Mouse (Mus musculus): ENCODE data around the gene A430033K04Rik. TPM values are rescaled to one million over a fixed set of nuclear protein-coding genes. Genes with fewer than 3 reads are reported as not detected.

The A430033K04Rik gene
- total and polyA plus RNA-seq, 3 experiments, result 0.62 to 10.3 (median 9.6) TPM

GRCm38 (mm10) chr5:138689254-138689653 lies 66.6 kb downstream of the A430033K04Rik start:
- no peak for DNase-seq (ENCODE audit: low spot score)

GRCm38 (mm10) chr5:138692936-138693570 lies 70.4 kb downstream of the A430033K04Rik start:
- Histone ChIP-seq H3K4me3 (ENCODE audit: low read depth, low read length) (no peak overlapping the region), H3K4me1 (ENCODE audit: insufficient read depth, low read depth, low read length) (peaks cover 30% of the 10 kb centered on the region), H3K27me3 (ENCODE audit: insufficient read depth, low read length) (peaks cover 10% of the 10 kb centered on the region), H3K36me3 (replicated peaks) (no peaks in the 10 kb centered on the region), H3K9me3 (replicated peaks) (peaks cover 5% of the 10 kb centered on the region)
- ATAC-seq (ENCODE audit: extremely low read depth, insufficient number of reproducible peaks, low FRiP score, poor library complexity, severe bottlenecking), result no peak
- DNase-seq (ENCODE audit: low spot score), result no peak
- no peak for TF ChIP-seq POLR2AphosphoS5 (IDR thresholded peaks at IDR 0.05; ENCODE audit: insufficient replicate concordance, low read depth, low read length)
- no peak for TF ChIP-seq CTCF (IDR thresholded peaks at IDR 0.05; ENCODE audit: low read depth, low read length)

More at GRCm38 (mm10) chr5:138689254-138689653, 66.6 kb downstream of the A430033K04Rik start:
- H3K27me3 ChIP-seq (ENCODE audit: insufficient read depth, low read length), result peaks cover 13% of the 10 kb centered on the region
- peaks cover 5% of the 10 kb centered on the region for H3K9me3 ChIP-seq (replicated peaks)
- H3K4me1 ChIP-seq (ENCODE audit: insufficient read depth, low read depth, low read length), result peaks cover 19% of the 10 kb centered on the region
- H3K36me3 ChIP-seq (replicated peaks), result no peaks in the 10 kb centered on the region
- no peak for ATAC-seq (ENCODE audit: extremely low read depth, insufficient number of reproducible peaks, low FRiP score, poor library complexity, severe bottlenecking)
- no peak for TF ChIP-seq GATA1 (IDR thresholded peaks at IDR 0.05; ENCODE audit: borderline replicate concordance, low read length)
- no peak for TF ChIP-seq POLR2AphosphoS5 (IDR thresholded peaks at IDR 0.05; ENCODE audit: insufficient replicate concordance, low read depth, low read length)
- no peak for TF ChIP-seq GATA2 (IDR thresholded peaks at IDR 0.05; ENCODE audit: borderline replicate concordance, low read depth, low read length)
- no peak for TF ChIP-seq TAL1 (conservative IDR thresholded peaks at IDR 0.05; ENCODE audit: low read depth, low read length)
- no peak for TF ChIP-seq CTCF (IDR thresholded peaks at IDR 0.05; ENCODE audit: low read depth, low read length)
- H3K4me3 ChIP-seq (ENCODE audit: low read depth, low read length), result no peak overlapping the region

GRCm38 (mm10) chr5:138694036-138694435 lies 71.4 kb downstream of the A430033K04Rik start:
- Histone ChIP-seq H3K4me3 (ENCODE audit: low read depth, low read length) (peak overlapping the region; percentile 28; the same call in 1 of the 2 replicates), H3K27me3 (ENCODE audit: insufficient read depth, low read length) (peaks cover 6% of the 10 kb centered on the region), H3K9me3 (replicated peaks) (peaks cover 5% of the 10 kb centered on the region), H3K36me3 (replicated peaks) (no peaks in the 10 kb centered on the region), H3K4me1 (ENCODE audit: insufficient read depth, low read depth, low read length) (peaks cover 29% of the 10 kb centered on the region)
- ATAC-seq (ENCODE audit: extremely low read depth, insufficient number of reproducible peaks, low FRiP score, poor library complexity, severe bottlenecking), result no peak
- DNase-seq (ENCODE audit: low spot score), result no peak
- no peak for TF ChIP-seq TAL1 (conservative IDR thresholded peaks at IDR 0.05; ENCODE audit: low read depth, low read length)
- TF ChIP-seq CTCF (IDR thresholded peaks at IDR 0.05; ENCODE audit: low read depth, low read length), result no peak
- TF ChIP-seq POLR2AphosphoS5 (IDR thresholded peaks at IDR 0.05; ENCODE audit: insufficient replicate concordance, low read depth, low read length), result no peak
- no peak for TF ChIP-seq GATA1 (IDR thresholded peaks at IDR 0.05; ENCODE audit: borderline replicate concordance, low read length)
- TF ChIP-seq GATA2 (IDR thresholded peaks at IDR 0.05; ENCODE audit: borderline replicate concordance, low read depth, low read length), result no peak

GRCm38 (mm10) chr5:138694496-138695167 lies 72.0 kb downstream of the A430033K04Rik start:
- Histone ChIP-seq H3K27me3 (ENCODE audit: insufficient read depth, low read length) (peaks cover 4% of the 10 kb centered on the region), H3K9me3 (replicated peaks) (peaks cover 5% of the 10 kb centered on the region), H3K4me1 (ENCODE audit: insufficient read depth, low read depth, low read length) (peaks cover 29% of the 10 kb centered on the region), H3K4me3 (ENCODE audit: low read depth, low read length) (peak overlapping the region; percentile 28; the same call in 1 of the 2 replicates), H3K36me3 (replicated peaks) (no peaks in the 10 kb centered on the region)
- ATAC-seq (ENCODE audit: extremely low read depth, insufficient number of reproducible peaks, low FRiP score, poor library complexity, severe bottlenecking) (peak; percentile 90), DNase-seq (ENCODE audit: low spot score) (peak; percentile 77)
- TF ChIP-seq CTCF (IDR thresholded peaks at IDR 0.05; ENCODE audit: low read depth, low read length) (no peak), GATA1 (IDR thresholded peaks at IDR 0.05; ENCODE audit: borderline replicate concordance, low read length) (no peak), GATA2 (IDR thresholded peaks at IDR 0.05; ENCODE audit: borderline replicate concordance, low read depth, low read length) (no peak), TAL1 (conservative IDR thresholded peaks at IDR 0.05; ENCODE audit: low read depth, low read length) (no peak), POLR2AphosphoS5 (IDR thresholded peaks at IDR 0.05; ENCODE audit: insufficient replicate concordance, low read depth, low read length) (no peak)

GRCm38 (mm10) chr5:138697466-138697865 lies 74.8 kb downstream of the A430033K04Rik start:
- DNase-seq (ENCODE audit: low spot score), result no peak
- peaks cover 5% of the 10 kb centered on the region for H3K9me3 ChIP-seq (replicated peaks)
- no peak overlapping the region for H3K4me3 ChIP-seq (ENCODE audit: low read depth, low read length)
- peaks cover 29% of the 10 kb centered on the region for H3K4me1 ChIP-seq (ENCODE audit: insufficient read depth, low read depth, low read length)
- no peak for TF ChIP-seq CTCF (IDR thresholded peaks at IDR 0.05; ENCODE audit: low read depth, low read length)
- no peak for TF ChIP-seq TAL1 (conservative IDR thresholded peaks at IDR 0.05; ENCODE audit: low read depth, low read length)
- TF ChIP-seq GATA1 (IDR thresholded peaks at IDR 0.05; ENCODE audit: borderline replicate concordance, low read length), result no peak
- no peak for ATAC-seq (ENCODE audit: extremely low read depth, insufficient number of reproducible peaks, low FRiP score, poor library complexity, severe bottlenecking)
- H3K36me3 ChIP-seq (replicated peaks), result no peaks in the 10 kb centered on the region
- peaks cover 3% of the 10 kb centered on the region; the same call in 1 of the 2 replicates for H3K27me3 ChIP-seq (ENCODE audit: insufficient read depth, low read length)

Other genes starting within 250 kb of the A430033K04Rik start
- gene Zfp157, start 181.4 kb upstream of the A430033K04Rik start, total RNA-seq (2014; fragmentation: Nextera tagmentation), result 35.8 and 37.6 TPM in 2 replicates
- gene Zfp157, start 181.4 kb upstream of the A430033K04Rik start, total RNA-seq (2017), result 11.8 and 14.9 TPM in 2 replicates
- 1.1 and 2.5 TPM in 2 replicates for gene Zfp157, start 181.4 kb upstream of the A430033K04Rik start, polyA plus RNA-seq (2012)
- gene 1700123K08Rik, start 58.1 kb upstream of the A430033K04Rik start, total RNA-seq (2014; fragmentation: Nextera tagmentation), result not detected in 2 replicates
- gene 1700123K08Rik, start 58.1 kb upstream of the A430033K04Rik start, total RNA-seq (2017), result not detected in 2 replicates
- gene 1700123K08Rik, start 58.1 kb upstream of the A430033K04Rik start, polyA plus RNA-seq (2012), result not detected in 2 replicates
- 66.5 and 72.1 TPM in 2 replicates for gene Zfp68, start 3.1 kb upstream of the A430033K04Rik start, total RNA-seq (2014; fragmentation: Nextera tagmentation)
- gene Zfp68, start 3.1 kb upstream of the A430033K04Rik start, total RNA-seq (2017), result 42.5 and 49.7 TPM in 2 replicates
- gene Zfp68, start 3.1 kb upstream of the A430033K04Rik start, polyA plus RNA-seq (2012), result 0.89 and 1.7 TPM in 2 replicates
- gene Fam20c, start 131.7 kb downstream of the A430033K04Rik start, total RNA-seq (2014; fragmentation: Nextera tagmentation), result not detected in 2 replicates
- gene Fam20c, start 131.7 kb downstream of the A430033K04Rik start, total RNA-seq (2017), result 0.11 TPM in 1 of 2 replicates, not detected in the other
- not detected in 2 replicates for gene Fam20c, start 131.7 kb downstream of the A430033K04Rik start, polyA plus RNA-seq (2012)
- gene Gm5294, start 197.2 kb downstream of the A430033K04Rik start, total RNA-seq (2014; fragmentation: Nextera tagmentation), result not detected in 2 replicates
- not detected in 2 replicates for gene Gm5294, start 197.2 kb downstream of the A430033K04Rik start, total RNA-seq (2017)
- not detected in 2 replicates for gene Gm5294, start 197.2 kb downstream of the A430033K04Rik start, polyA plus RNA-seq (2012)